Mouse (Mus musculus) E14TG2a.4 (cell line): ENCODE data around the gene Polr2a.

Experiments
- H3K27me3 ChIP-seq: 2 replicates; pipeline ENCODE4 v1.6.1; 2014; ENCODE audit warnings: low read length, control low read depth; ENCODE audit not compliant: insufficient read depth
- H3K36me3 ChIP-seq: 2 replicates; pipeline ENCODE4 v1.6.1; 2014; ENCODE audit warnings: low read length, control low read depth; ENCODE audit not compliant: insufficient read depth
- H3K4me1 ChIP-seq: replicated peaks from 2 replicates; pipeline ENCODE4 v1.6.1; 2014; ENCODE audit warnings: low read depth, low read length, control low read depth
- H3K4me3 ChIP-seq: replicated peaks from 2 replicates; pipeline ENCODE4 v1.5.1; 2014; ENCODE audit warnings: mild to moderate bottlenecking, low read length
- H3K9me3 ChIP-seq: 2 replicates; pipeline ENCODE4 v1.6.1; 2014; ENCODE audit warnings: low read length, control low read depth
- CTCF ChIP-seq: conservative IDR thresholded peaks from 2 replicates; pipeline ENCODE4 v1.5.1; 2014; ENCODE audit warnings: low read length
- NANOG ChIP-seq: IDR thresholded peaks from 2 replicates; pipeline ENCODE4 v1.6.1; 2014; ENCODE audit warnings: borderline replicate concordance, low read length, mixed read lengths
- POU5F1 ChIP-seq: IDR thresholded peaks from 2 replicates; pipeline ENCODE4 v1.6.1; 2014; ENCODE audit warnings: low read length, borderline replicate concordance

The Polr2a gene

GRCm38 (mm10) chr11:69763551-69763950 is 5.1 kb upstream of the Polr2a start:
- H3K4me1 ChIP-seq: peaks cover 59% of the 10 kb centered on the region
- no peak overlapping the region for H3K4me3 ChIP-seq
- no peaks in the 10 kb centered on the region for H3K36me3 ChIP-seq
- peaks cover 16% of the 10 kb centered on the region; the same call in 1 of the 2 replicates for H3K27me3 ChIP-seq
- no peaks in the 10 kb centered on the region for H3K9me3 ChIP-seq
- TF ChIP-seq POU5F1 (no peak), NANOG (no peak), CTCF (peak; percentile 17)

DNA sequence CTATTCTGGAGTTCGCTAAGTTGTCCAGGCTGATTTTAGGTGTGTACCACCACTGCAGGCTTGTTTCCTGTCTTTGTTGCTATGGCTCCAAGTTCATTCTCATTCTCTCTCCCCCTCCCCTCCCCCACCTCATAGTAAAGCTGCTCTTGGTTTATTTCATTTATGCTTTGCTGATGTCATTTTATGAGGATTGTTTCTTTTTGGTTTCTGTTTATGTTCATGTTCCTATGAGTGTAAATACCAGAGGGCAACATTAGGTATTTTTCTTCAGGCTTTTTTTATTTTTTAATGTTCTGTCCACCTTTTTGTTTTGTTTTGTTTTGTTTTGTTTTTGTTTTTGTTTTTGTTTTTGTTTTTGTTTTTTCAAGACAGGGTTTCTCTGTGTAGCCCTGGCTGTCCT is 3.4 kb upstream of the Polr2a start, which contains the start of gene Slc35g3:
Gene Slc35g3 (minus strand): TSS at position 101 of the 400 bp plus-strand sequence.
- peaks cover 10% of the 10 kb centered on the region for H3K36me3 ChIP-seq
- H3K9me3 ChIP-seq: no peaks in the 10 kb centered on the region
- TF ChIP-seq NANOG (no peak), CTCF (no peak), POU5F1 (no peak)
- H3K27me3 ChIP-seq: peaks cover 7% of the 10 kb centered on the region; the same call in 1 of the 2 replicates
- peak within 1 kb of the TSS; percentile 88; the same call in 1 of the 2 replicates for H3K4me3 ChIP-seq
- H3K4me1 ChIP-seq: peaks cover 55% of the 10 kb centered on the region

DNA sequence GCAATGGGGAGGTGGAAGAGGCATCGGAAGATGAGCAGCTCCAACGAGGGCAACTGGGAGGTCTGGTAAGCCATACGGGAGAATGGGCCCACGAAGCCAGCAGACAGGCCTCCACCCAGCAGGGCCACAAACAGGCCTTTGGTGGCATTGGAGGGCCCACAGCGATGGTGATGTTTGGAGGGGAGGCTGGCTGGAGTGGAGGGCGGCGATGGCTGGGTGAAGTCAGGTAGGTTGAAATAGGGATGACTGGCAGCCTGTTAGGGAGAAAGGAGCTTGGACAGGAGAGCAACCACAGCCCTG is 2.4 kb upstream of the Polr2a start:
- Histone ChIP-seq H3K36me3 (peaks cover 18% of the 10 kb centered on the region), H3K4me3 (peak overlapping the region; percentile 88; the same call in 1 of the 2 replicates), H3K9me3 (no peaks in the 10 kb centered on the region), H3K4me1 (peaks cover 59% of the 10 kb centered on the region), H3K27me3 (peaks cover 3% of the 10 kb centered on the region; the same call in 1 of the 2 replicates)
- TF ChIP-seq POU5F1 (no peak), NANOG (no peak), CTCF (no peak)

- Histone ChIP-seq H3K27me3 (peaks cover under 1% of the 10 kb centered on the region; the same call in 1 of the 2 replicates), H3K4me3 (peak overlapping the region; percentile 88), H3K36me3 (peaks cover 24% of the 10 kb centered on the region), H3K4me1 (peaks cover 62% of the 10 kb centered on the region), H3K9me3 (no peaks in the 10 kb centered on the region)
- TF ChIP-seq CTCF (no peak), NANOG (no peak), POU5F1 (no peak)
Measured at GRCm38 (mm10) chr11:69760160-69760900, 1.9 kb upstream of the Polr2a start.

GRCm38 (mm10) chr11:69758971-69759721 is 709 bp upstream of the Polr2a start:
- Histone ChIP-seq H3K36me3 (peaks cover 27% of the 10 kb centered on the region), H3K27me3 (no peaks in the 10 kb centered on the region), H3K4me1 (peaks cover 61% of the 10 kb centered on the region), H3K4me3 (peak overlapping the region; percentile 88), H3K9me3 (no peaks in the 10 kb centered on the region)
- peak; percentile 64; the same call in 1 of the 2 replicates for TF ChIP-seq POU5F1
- TF ChIP-seq CTCF: no peak

- TF ChIP-seq POU5F1 (no peak), NANOG (no peak), CTCF (no peak)
- peaks cover 33% of the 10 kb centered on the region for H3K36me3 ChIP-seq
- no peaks in the 10 kb centered on the region for H3K9me3 ChIP-seq
- H3K4me1 ChIP-seq: peaks cover 70% of the 10 kb centered on the region
- no peaks in the 10 kb centered on the region for H3K27me3 ChIP-seq
- H3K4me3 ChIP-seq: peak overlapping the region; percentile 88
Measured at GRCm38 (mm10) chr11:69758090-69758456, 364 bp downstream of the Polr2a start.

DNA sequence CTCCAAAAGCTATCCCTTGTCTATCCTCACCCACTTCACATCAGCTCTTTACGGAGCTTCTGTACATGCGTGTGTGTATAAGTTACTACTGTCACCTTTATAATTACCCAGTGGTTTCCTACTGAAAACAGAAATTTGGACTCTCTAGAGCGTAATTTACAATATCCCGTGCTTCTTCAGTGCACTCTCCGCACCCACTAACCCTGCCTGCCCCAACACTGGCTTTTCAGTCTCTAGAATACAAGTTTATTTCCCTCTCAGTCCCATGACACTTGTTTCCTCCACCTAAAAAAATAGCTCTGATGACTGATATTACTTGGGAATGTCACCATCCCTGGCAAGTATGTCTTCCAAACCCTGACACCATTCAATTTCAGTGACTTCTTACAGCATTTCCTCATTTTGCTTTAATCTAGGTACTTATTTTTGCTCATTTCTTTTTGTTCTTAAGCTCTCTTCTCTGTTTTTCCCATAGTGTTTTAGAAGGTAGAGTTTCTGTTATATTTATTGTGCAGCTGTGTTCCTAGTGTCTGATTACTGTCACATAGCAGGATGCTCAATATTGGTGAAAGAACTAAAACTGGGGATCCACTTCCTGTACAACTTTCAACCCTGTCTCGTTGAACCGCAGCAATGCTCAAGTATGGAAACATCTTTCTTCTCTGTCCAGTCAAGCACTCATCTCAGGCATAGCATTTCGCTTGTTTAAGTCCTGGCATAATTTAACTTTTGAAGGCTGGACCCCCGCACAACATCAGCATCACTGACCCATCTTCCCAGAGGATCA is 941 bp downstream of the Polr2a start:
- TF ChIP-seq POU5F1 (no peak), CTCF (no peak), NANOG (no peak)
- Histone ChIP-seq H3K4me1 (peaks cover 76% of the 10 kb centered on the region), H3K36me3 (peaks cover 39% of the 10 kb centered on the region), H3K9me3 (no peaks in the 10 kb centered on the region), H3K4me3 (peak overlapping the region; percentile 88), H3K27me3 (no peaks in the 10 kb centered on the region)

GRCm38 (mm10) chr11:69754701-69755100 is 3.7 kb downstream of the Polr2a start:
- peaks cover 62% of the 10 kb centered on the region for H3K36me3 ChIP-seq
- H3K4me3 ChIP-seq: peak overlapping the region; percentile 35; the same call in 1 of the 2 replicates
- H3K9me3 ChIP-seq: no peaks in the 10 kb centered on the region
- H3K4me1 ChIP-seq: peaks cover 71% of the 10 kb centered on the region
- TF ChIP-seq POU5F1 (no peak), NANOG (no peak), CTCF (peak; percentile 32)
- no peaks in the 10 kb centered on the region for H3K27me3 ChIP-seq
